ENCODE assay signal across 30 mouse cellular contexts in genomic region chr5:74692411-74693090, GRCm38 (mm10). TPM values are rescaled to one million over a fixed set of nuclear protein-coding genes. Genes with fewer than 3 reads are reported as not detected.
DNase-seq lines count a peak whose midpoint lies in the region; ATAC-seq lines count a peak whose summit lies in the region.
"Had no signal": no experiment of that assay in that cellular context is flagged by ENCODE, and none has a peak within 500 bp of the region (broad histone marks: within the 10 kb centered on the region; RNA-seq: fewer than 3 reads in every experiment).

No protein-coding gene starts in this region.

- no peak overlapping the region for H3K9ac ChIP-seq in intestine, embryonic 16.5 days (ENCODE audit: low read depth, low read length)
- no peak overlapping the region for H3K9ac ChIP-seq in lung, embryonic 16.5 days (ENCODE audit: low read length)
- H3K9ac ChIP-seq: embryonic facial prominence, embryonic 13.5 days; forebrain, postnatal 0 days; heart, embryonic 13.5 days; hindbrain, embryonic 15.5 days; liver, embryonic 12.5 days; liver, postnatal 0 days had no signal

- H3K27me3 ChIP-seq in intestine, embryonic 16.5 days (replicated peaks; ENCODE audit: control insufficient read depth, insufficient read depth, low read length) = no peaks in the 10 kb centered on the region
- H3K27me3 ChIP-seq in lung, embryonic 16.5 days (ENCODE audit: control insufficient read depth, insufficient read depth, low read depth, low read length) = no peaks in the 10 kb centered on the region
- H3K27me3 ChIP-seq: embryonic facial prominence, embryonic 13.5 days; heart, embryonic 13.5 days; hindbrain, embryonic 15.5 days; liver, embryonic 12.5 days had no signal

- no peaks in the 10 kb centered on the region for H3K36me3 ChIP-seq in intestine, embryonic 16.5 days (ENCODE audit: control insufficient read depth, insufficient read depth, low read length)
- H3K36me3 ChIP-seq in lung, embryonic 16.5 days (ENCODE audit: control insufficient read depth, insufficient read depth, low read length) = no peaks in the 10 kb centered on the region
- H3K36me3 ChIP-seq: embryonic facial prominence, embryonic 13.5 days; heart, embryonic 13.5 days; hindbrain, embryonic 15.5 days; liver, embryonic 12.5 days; midbrain, embryonic 10.5 days had no signal

- peak; percentile 34 for DNase-seq in gonadal fat pad, adult 2 months (ENCODE audit: low read depth)
- peak; percentile 87 for DNase-seq in lung, postnatal 36 days
- no peak for DNase-seq in right cerebral cortex, adult 18-20 months
- DNase-seq in frontal cortex, postnatal 14 days (ENCODE audit: low spot score in 2 of 2) = no peak
- DNase-seq: adrenal gland, postnatal 36 days; cerebellum, adult 18-20 months; cerebellum, postnatal 10 days; forebrain, postnatal 0 days; gastrocnemius, postnatal 14 days; heart, adult 18-20 months; heart, postnatal 10 days; kidney, adult 8-10 months; kidney, postnatal 14 days; liver, postnatal 0 days; right cerebral cortex, postnatal 14 days; spleen, adult 18-20 months; thymus, adult 18-20 months; thymus, postnatal 36 days had no signal

- no peak overlapping the region for H3K4me3 ChIP-seq in intestine, embryonic 16.5 days (ENCODE audit: low read length)
- H3K4me3 ChIP-seq in lung, embryonic 16.5 days (ENCODE audit: low read length) = no peak overlapping the region
- H3K4me3 ChIP-seq: embryonic facial prominence, embryonic 13.5 days; heart, embryonic 13.5 days; hindbrain, embryonic 15.5 days; left cerebral cortex, adult 2 months; liver, embryonic 12.5 days; midbrain, embryonic 10.5 days had no signal

- H3K9me3 ChIP-seq in intestine, embryonic 16.5 days (ENCODE audit: control insufficient read depth, low read length) = no peaks in the 10 kb centered on the region
- no peaks in the 10 kb centered on the region for H3K9me3 ChIP-seq in lung, embryonic 16.5 days (ENCODE audit: control insufficient read depth, low read length)
- H3K9me3 ChIP-seq: embryonic facial prominence, embryonic 13.5 days; heart, embryonic 13.5 days; hindbrain, embryonic 15.5 days; liver, embryonic 12.5 days; midbrain, embryonic 10.5 days had no signal

- no peaks in the 10 kb centered on the region; the same call in 1 of the 2 replicates for H3K4me1 ChIP-seq in intestine, embryonic 16.5 days (ENCODE audit: control insufficient read depth, insufficient read depth, low read length)
- H3K4me1 ChIP-seq in lung, embryonic 16.5 days (replicated peaks; ENCODE audit: control insufficient read depth, insufficient read depth, low read length) = peaks cover 21% of the 10 kb centered on the region
- H3K4me1 ChIP-seq: hindbrain, embryonic 15.5 days; liver, embryonic 12.5 days; midbrain, embryonic 10.5 days had no signal

- H3K27ac ChIP-seq in intestine, embryonic 16.5 days (ENCODE audit: low read length) = no peak overlapping the region
- H3K27ac ChIP-seq in lung, embryonic 16.5 days (ENCODE audit: low read length) = peak overlapping the region; percentile 17
- H3K27ac ChIP-seq: embryonic facial prominence, embryonic 13.5 days; heart, embryonic 13.5 days; hindbrain, embryonic 15.5 days; left cerebral cortex, adult 2 months; liver, embryonic 12.5 days; midbrain, embryonic 10.5 days had no signal

- ATAC-seq in intestine, embryonic 16.5 days = peak; percentile 83
- peak; percentile 58 for ATAC-seq in lung, embryonic 16.5 days (ENCODE audit: low read depth)
- no peak for ATAC-seq in erythroid progenitor cell, adult 5-6 weeks (replicated peaks; ENCODE audit: low FRiP score, poor library complexity, severe bottlenecking)
- ATAC-seq: CD4-positive, CD25-positive, alpha-beta regulatory T cell, adult 4 months; forebrain, postnatal 0 days; inflammation-experienced regulatory T-cells, adult 6 months; liver, embryonic 12.5 days; liver, postnatal 0 days had no signal

- no peak overlapping the region for H3K4me2 ChIP-seq in intestine, embryonic 16.5 days (ENCODE audit: low read depth, low read length)
- H3K4me2 ChIP-seq in lung, embryonic 16.5 days (ENCODE audit: low read depth, low read length) = no peak overlapping the region
- H3K4me2 ChIP-seq: embryonic facial prominence, embryonic 13.5 days; heart, embryonic 13.5 days; hindbrain, embryonic 15.5 days; liver, embryonic 12.5 days had no signal

- 74% methylated on average over 6 of the region's 6 CpGs for WGBS in intestine, embryonic 16.5 days
- WGBS in lung, embryonic 16.5 days = 66% methylated on average over 6 of the region's 6 CpGs

RNA-seq across cellular contexts. Expression of gene Lnx1, which starts 10.2 kb away (rescaled TPM):
- polyA plus RNA-seq in gonadal fat pad, adult 2 months (2012; rRNA removed) = 16.2 and 21.5 TPM in 2 replicates
- polyA plus RNA-seq in intestine, embryonic 16.5 days (2015; fragmentation: Nextera tagmentation; extraction: Ambion mirVana) = 5.9 and 6.1 TPM in 2 replicates
- 5.5 and 6.1 TPM in 2 replicates for polyA plus RNA-seq in lung, embryonic 16.5 days (2015; fragmentation: Nextera tagmentation; extraction: Ambion mirVana)
- not detected in 2 replicates for total RNA-seq in erythroid progenitor cell, adult 5-6 weeks (2015; ENCODE audit: low replicate concordance)
- 0.13 TPM in 1 of 2 replicates, not detected in the other for total RNA-seq in erythroid progenitor cell, adult 5-6 weeks (2017; ENCODE audit: low replicate concordance)
- total RNA-seq: common myeloid progenitor, adult 5-6 weeks had no signal

Comparison
In these comparisons a context has a peak if more than half of its experiments do, and no peak if none do; other contexts are left out.
1. DNase-seq: peak in gonadal fat pad, adult 2 months (single experiment) and lung, postnatal 36 days (single experiment); none in right cerebral cortex, adult 18-20 months (single experiment) and frontal cortex, postnatal 14 days (0 of 2).